Mouse (Mus musculus): ENCODE results near the gene Cdc42se1. TPM values are rescaled to one million over a fixed set of nuclear protein-coding genes. Genes with fewer than 3 reads are reported as not detected.

Gene Cdc42se1
- 55.3 and 82.3 TPM in 2 replicates for total RNA-seq (2012; rRNA removed)
- 66.3 and 71.1 TPM in 2 replicates for total RNA-seq (2014; rRNA removed)
- polyA plus RNA-seq (2012; ENCODE audit: insufficient read length, low read depth), result 123 and 128 TPM in 2 replicates

- H3K36me3 ChIP-seq (replicated peaks in 1 of 2; ENCODE audit: control insufficient read depth in 1 of 2, insufficient read depth in 1 of 2, low read length in 1 of 2), result peaks cover 21 to 42% of the 10 kb centered on the region in 2 experiments
- H3K9ac ChIP-seq (ENCODE audit: insufficient read depth, low read depth), result peak within 1 kb of the TSS; percentile 95
- H3K4me2 ChIP-seq (ENCODE audit: insufficient read depth, low read depth, poor library complexity, severe bottlenecking), result peak within 1 kb of the TSS; percentile 79
- peak within 1 kb of the TSS; percentile 76 to 97 (median 96) for H3K4me3 ChIP-seq (replicated peaks in 1 of 3; ENCODE audit: low read depth in 2 of 3, low read length in 2 of 3, poor library complexity in 1 of 3)
- peaks cover 12 to 40% of the 10 kb centered on the region in 2 experiments for H3K4me1 ChIP-seq (ENCODE audit: control insufficient read depth in 1 of 2, insufficient read depth in 2 of 2)
- no peaks in the 10 kb centered on the region for H3K27me3 ChIP-seq (replicated peaks)
- H3K79me2 ChIP-seq (replicated peaks; ENCODE audit: control insufficient read depth, extremely low read depth, insufficient read depth, poor library complexity, severe bottlenecking), result peaks cover 81% of the 10 kb centered on the region
- TF ChIP-seq JUND (conservative IDR thresholded peaks at IDR 0.05; ENCODE audit: low read depth, low read length) (no peak), CHD1 (IDR thresholded peaks at IDR 0.05; ENCODE audit: low read depth, low read length) (no peak; the same call in 1 of the 2 replicates), USF2 (conservative IDR thresholded peaks at IDR 0.05; ENCODE audit: low read depth, low read length) (no peak), POLR2A (IDR thresholded peaks at IDR 0.05; ENCODE audit: low read depth, low read length) (peak; percentile 86), ETS1 (conservative IDR thresholded peaks at IDR 0.05; ENCODE audit: low read depth, low read length) (peak; percentile 26), SIN3A (IDR thresholded peaks at IDR 0.05; ENCODE audit: low read length) (peak; percentile 65; the same call in 1 of the 2 replicates), ZNF384 (IDR thresholded peaks at IDR 0.05; ENCODE audit: low read depth, low read length) (no peak), MEF2A (IDR thresholded peaks at IDR 0.05; ENCODE audit: borderline replicate concordance, low read depth, low read length) (no peak), USF1 (IDR thresholded peaks at IDR 0.05; ENCODE audit: low read depth, low read length) (no peak), JUN (IDR thresholded peaks at IDR 0.05; ENCODE audit: insufficient read depth, low read depth, low read length) (no peak), EP300 (IDR thresholded peaks at IDR 0.05; ENCODE audit: low read length) (no peak), POLR2AphosphoS2 (IDR thresholded peaks at IDR 0.05; ENCODE audit: low read depth, low read length) (no peak), NRF1 (IDR thresholded peaks at IDR 0.05; ENCODE audit: low read depth, low read length) (peak; percentile 41), TBP (conservative IDR thresholded peaks at IDR 0.05; ENCODE audit: low read depth, low read length) (0 out of 2 replicates have a peak, but pooled peaks have one; percentile 52), CHD2 (IDR thresholded peaks at IDR 0.05; ENCODE audit: low read length) (peak; percentile 74), CTCF (conservative IDR thresholded peaks at IDR 0.05 in 1 of 2, IDR thresholded peaks at IDR 0.05 in 1 of 2; ENCODE audit: low read depth in 2 of 2, low read length in 2 of 2) (no peak), MYC (IDR thresholded peaks at IDR 0.05; ENCODE audit: low read depth, low read length) (peak; percentile 82), HCFC1 (IDR thresholded peaks at IDR 0.05; ENCODE audit: low read depth, low read length) (peak; percentile 56), ZMIZ1 (IDR thresholded peaks at IDR 0.05; ENCODE audit: low read depth, low read length) (peak; percentile 92), IRF4 (IDR thresholded peaks at IDR 0.05; ENCODE audit: low read depth, low read length) (no peak; the same call in 1 of the 2 replicates), ZC3H11A (IDR thresholded peaks at IDR 0.05; ENCODE audit: low read depth, low read length) (no peak), TCF12 (IDR thresholded peaks at IDR 0.05; ENCODE audit: low read depth, low read length) (peak; percentile 82), RCOR1 (conservative IDR thresholded peaks at IDR 0.05; ENCODE audit: low read depth, low read length) (no peak), E2F4 (IDR thresholded peaks at IDR 0.05; ENCODE audit: insufficient replicate concordance, low read depth, low read length) (no peak), GABPA (IDR thresholded peaks at IDR 0.05; ENCODE audit: insufficient replicate concordance, low read depth, low read length) (no peak), MXI1 (IDR thresholded peaks at IDR 0.05; ENCODE audit: low read depth, low read length) (peak; percentile 92), KAT2A (IDR thresholded peaks at IDR 0.05; ENCODE audit: insufficient replicate concordance, low read length) (0 out of 2 replicates have a peak, but pooled peaks have one; percentile 31), MAX (IDR thresholded peaks at IDR 0.05; ENCODE audit: low read length) (peak; percentile 80), ELF1 (IDR thresholded peaks at IDR 0.05; ENCODE audit: low read depth, low read length) (peak; percentile 67), BHLHE40 (IDR thresholded peaks at IDR 0.05; ENCODE audit: low read depth, low read length) (peak; percentile 15; the same call in 1 of the 2 replicates), PAX5 (IDR thresholded peaks at IDR 0.05; ENCODE audit: low read length) (no peak), ZKSCAN1 (IDR thresholded peaks at IDR 0.05; ENCODE audit: borderline replicate concordance, low read depth, low read length) (no peak), UBTF (IDR thresholded peaks at IDR 0.05; ENCODE audit: low read depth, low read length) (peak; percentile 92), MAZ (IDR thresholded peaks at IDR 0.05; ENCODE audit: low read depth, low read length) (peak; percentile 64; the same call in 1 of the 2 replicates), MAFK (IDR thresholded peaks at IDR 0.05; ENCODE audit: insufficient replicate concordance, low read length) (peak; percentile 80; the same call in 1 of the 2 replicates), RAD21 (IDR thresholded peaks at IDR 0.05; ENCODE audit: low read depth, low read length) (no peak), SMC3 (IDR thresholded peaks at IDR 0.05; ENCODE audit: low read depth, low read length) (0 out of 2 replicates have a peak, but pooled peaks have one; percentile 3), NELFE (IDR thresholded peaks at IDR 0.05; ENCODE audit: low read depth, low read length) (peak; percentile 80)
- in situ Hi-C loops (cut with MboI; ENCODE audit: low pct_ligation_motif_present, low pct_unique_long_range_greater_than_20kb, low sequenced_read_pairs) (no loop called here), dilution Hi-C loops (cut with MboI; ENCODE audit: extremely low pct_ligation_motif_present, extremely low pct_unique_long_range_greater_than_20kb, low sequenced_read_pairs) (no loop called here)
- peaks cover 3% of the 10 kb centered on the region for H3K9me3 ChIP-seq (replicated peaks; ENCODE audit: low read length)
- peak; percentile 92 for DNase-seq (ENCODE audit: extremely low read depth)
- peak within 1 kb of the TSS; percentile 80 for H3K27ac ChIP-seq (ENCODE audit: insufficient read depth, low read depth)
These were observed at the start of gene Cdc42se1 for GRCm38 (mm10) chr3:95228148-95228893. Gene Cdc42se1, plus strand, starts transcription at chr3:95228732.
